Mouse (Mus musculus) right cerebral cortex, postnatal 14 days (tissue): Measurements from ENCODE around the gene Vwa5b1.
A peak's percentile ranks its signal among the peaks of the same experiment; 100 is the strongest.

ENCODE experiments used
- DNase-seq: peaks from one replicate; pipeline ENCODE4 v3.0.0; 2022

Gene Vwa5b1

GRCm38 (mm10) chr4:138635428-138636145, at the start of gene Vwa5b1:
Vwa5b1 (minus strand) TSS chr4:138635884.
- DNase-seq, result no peak

- no peak for DNase-seq
Measured at GRCm38 (mm10) chr4:138682760-138683159, 47.1 kb upstream of the Vwa5b1 start.

GRCm38 (mm10) chr4:138680124-138680523, 44.4 kb upstream of the Vwa5b1 start:
- DNase-seq, result no peak

GRCm38 (mm10) chr4:138677579-138677978, 41.9 kb upstream of the Vwa5b1 start:
- DNase-seq, result peak; percentile 85

GRCm38 (mm10) chr4:138676480-138676879, 40.8 kb upstream of the Vwa5b1 start:
- DNase-seq, result no peak

GRCm38 (mm10) chr4:138672160-138672559, 36.5 kb upstream of the Vwa5b1 start:
- no peak for DNase-seq

GRCm38 (mm10) chr4:138670093-138670889, 34.6 kb upstream of the Vwa5b1 start:
- no peak for DNase-seq

GRCm38 (mm10) chr4:138666521-138666920, 30.8 kb upstream of the Vwa5b1 start:
- DNase-seq, result no peak

GRCm38 (mm10) chr4:138659936-138660602, 24.4 kb upstream of the Vwa5b1 start:
- DNase-seq, result peak; percentile 32

GRCm38 (mm10) chr4:138653056-138653455, 17.4 kb upstream of the Vwa5b1 start:
- DNase-seq, result peak; percentile 43

- no peak for DNase-seq
Measured at GRCm38 (mm10) chr4:138651881-138652280, 16.2 kb upstream of the Vwa5b1 start.

GRCm38 (mm10) chr4:138648096-138648635, 12.5 kb upstream of the Vwa5b1 start:
- no peak for DNase-seq

GRCm38 (mm10) chr4:138642272-138642671, 6.6 kb upstream of the Vwa5b1 start:
- no peak for DNase-seq

GRCm38 (mm10) chr4:138636146-138636511, 445 bp upstream of the Vwa5b1 start:
- no peak for DNase-seq

- no peak for DNase-seq
Measured at GRCm38 (mm10) chr4:138628256-138628655, 7.4 kb downstream of the Vwa5b1 start.

- DNase-seq, result no peak
Measured at GRCm38 (mm10) chr4:138614454-138614853, 21.2 kb downstream of the Vwa5b1 start.

GRCm38 (mm10) chr4:138601926-138602325, 33.8 kb downstream of the Vwa5b1 start:
- DNase-seq, result no peak

- peak; percentile 55 for DNase-seq
Measured at GRCm38 (mm10) chr4:138597904-138598347, 37.8 kb downstream of the Vwa5b1 start.

- no peak for DNase-seq
Measured at GRCm38 (mm10) chr4:138596391-138597130, 39.1 kb downstream of the Vwa5b1 start.

- no peak for DNase-seq
Measured at GRCm38 (mm10) chr4:138584946-138585345, 50.7 kb downstream of the Vwa5b1 start.

GRCm38 (mm10) chr4:138582446-138582845, 53.2 kb downstream of the Vwa5b1 start:
- no peak for DNase-seq

- no peak for DNase-seq
Measured at GRCm38 (mm10) chr4:138578406-138578805, 57.3 kb downstream of the Vwa5b1 start.

- no peak for DNase-seq
Measured at GRCm38 (mm10) chr4:138576661-138577060, 59.0 kb downstream of the Vwa5b1 start.
